ENCODE assay signal across 8 mouse cellular contexts in the genomic region with DNA sequence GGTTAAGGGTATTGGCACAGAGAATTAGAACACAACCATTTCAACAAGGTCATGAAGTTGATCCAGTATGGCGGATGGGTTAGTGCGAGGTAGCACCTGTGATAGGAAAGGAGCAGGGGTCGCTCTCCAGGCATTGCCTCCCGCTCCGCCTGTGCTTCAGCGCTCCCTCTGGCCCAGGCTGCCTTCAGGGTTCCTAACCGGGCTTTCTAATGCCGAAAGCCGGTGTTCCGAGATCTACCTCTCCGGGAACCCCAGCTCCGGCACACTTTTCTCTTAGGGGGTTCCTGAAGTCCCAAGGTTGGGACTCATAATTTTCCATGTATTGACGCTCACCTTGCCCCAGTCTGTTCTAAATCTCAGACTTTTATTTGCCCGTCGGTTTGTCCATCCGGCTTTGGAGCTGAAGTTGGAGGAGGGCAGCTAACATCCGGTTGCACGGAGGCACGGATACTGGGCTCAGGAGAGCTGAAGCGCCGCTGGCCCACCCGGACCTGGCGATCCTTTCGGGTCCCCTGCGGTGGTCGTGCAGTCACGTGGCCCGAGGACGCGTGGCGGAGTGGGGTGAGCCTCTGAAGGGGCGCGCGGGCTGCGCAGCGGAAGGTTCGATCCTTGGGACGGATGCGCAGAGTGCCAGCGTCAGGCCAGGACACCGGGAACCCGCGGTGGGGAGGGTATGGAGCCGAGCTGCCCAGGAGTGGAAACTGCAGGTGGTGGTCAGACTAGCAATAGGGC. TPM values are rescaled to one million over a fixed set of nuclear protein-coding genes. Genes with fewer than 3 reads are reported as not detected.
DNase-seq lines count a peak whose midpoint lies in the region; ATAC-seq and TF ChIP-seq lines count a peak whose summit lies in the region.

Gene Ccdc125, plus strand, starts transcription at position 427 of the 732 bp plus-strand sequence.

- TF ChIP-seq POLR2A in heart, adult 2 months (IDR thresholded peaks at IDR 0.05; ENCODE audit: insufficient read depth, low read depth, low read length) = no peak
- TF ChIP-seq POLR2A in kidney, adult 2 months (IDR thresholded peaks at IDR 0.05; ENCODE audit: low read depth, low read length) = no peak
- no peak for TF ChIP-seq POLR2A in olfactory bulb, adult 2 months (IDR thresholded peaks at IDR 0.05; ENCODE audit: insufficient read depth, low read depth, low read length)

- WGBS in heart, adult 2 months = 1% methylated on average over 44 of the region's 44 CpGs
- under 1% methylated on average over 44 of the region's 44 CpGs for WGBS in kidney, adult 2 months
- WGBS in lung, embryonic 15.5 days = under 1% methylated on average over 44 of the region's 44 CpGs
- WGBS in olfactory bulb, adult 2 months = under 1% methylated on average over 44 of the region's 44 CpGs

- peak within 1 kb of the TSS; percentile 54 for H3K9ac ChIP-seq in heart, adult 2 months (ENCODE audit: low read depth, low read length)
- peak within 1 kb of the TSS; percentile 52 for H3K9ac ChIP-seq in lung, embryonic 15.5 days

- H3K27me3 ChIP-seq in E14TG2a.4 (ENCODE audit: insufficient read depth, low read length) = peaks cover 17% of the 10 kb centered on the region
- no peaks in the 10 kb centered on the region for H3K27me3 ChIP-seq in heart, adult 2 months (ENCODE audit: control insufficient read depth, insufficient read depth, low read length)
- H3K27me3 ChIP-seq in kidney, adult 2 months (replicated peaks; ENCODE audit: control insufficient read depth, insufficient read depth, low read length) = no peaks in the 10 kb centered on the region; the same call in 1 of the 2 replicates
- no peaks in the 10 kb centered on the region for H3K27me3 ChIP-seq in lung, embryonic 15.5 days

- H3K36me3 ChIP-seq in E14TG2a.4 (ENCODE audit: insufficient read depth, low read length) = peaks cover 20% of the 10 kb centered on the region
- no peaks in the 10 kb centered on the region for H3K36me3 ChIP-seq in heart, adult 2 months (ENCODE audit: control insufficient read depth, insufficient read depth, low read length)
- H3K36me3 ChIP-seq in kidney, adult 2 months (ENCODE audit: control insufficient read depth, insufficient read depth, low read length) = no peaks in the 10 kb centered on the region
- H3K36me3 ChIP-seq in lung, embryonic 15.5 days = peaks cover 15% of the 10 kb centered on the region; the same call in 1 of the 2 replicates

- H3K27ac ChIP-seq in heart, adult 2 months = peak within 1 kb of the TSS; percentile 64
- peak within 1 kb of the TSS; percentile 66 for H3K27ac ChIP-seq in kidney, adult 2 months (ENCODE audit: insufficient read depth, low read depth, low read length)
- H3K27ac ChIP-seq in lung, embryonic 15.5 days = peak within 1 kb of the TSS; percentile 87
- no peak within 1 kb of the TSS for H3K27ac ChIP-seq in olfactory bulb, adult 2 months (ENCODE audit: insufficient read depth, low read depth, low read length)

- peaks cover 5% of the 10 kb centered on the region; the same call in 1 of the 2 replicates for H3K9me3 ChIP-seq in E14TG2a.4 (ENCODE audit: low read length)
- H3K9me3 ChIP-seq in lung, embryonic 15.5 days = no peaks in the 10 kb centered on the region

- ATAC-seq in lung, embryonic 15.5 days (ENCODE audit: borderline replicate concordance, extremely low read depth, low FRiP score, low TSS enrichment) = peak; percentile 74

- TF ChIP-seq EP300 in heart, adult 2 months (IDR thresholded peaks at IDR 0.05; ENCODE audit: insufficient read depth, low read depth, low read length) = no peak

- H3K4me2 ChIP-seq in lung, embryonic 15.5 days = peak within 1 kb of the TSS; percentile 83

- H3K4me3 ChIP-seq in E14TG2a.4 (replicated peaks; ENCODE audit: low read length) = peak within 1 kb of the TSS; percentile 82
- peak within 1 kb of the TSS; percentile 61 for H3K4me3 ChIP-seq in heart, adult 2 months
- peak within 1 kb of the TSS; percentile 97 for H3K4me3 ChIP-seq in kidney, adult 2 months (ENCODE audit: insufficient read depth, low read depth, low read length)
- peak within 1 kb of the TSS; percentile 57 for H3K4me3 ChIP-seq in lung, embryonic 15.5 days
- peak within 1 kb of the TSS; percentile 35 for H3K4me3 ChIP-seq in olfactory bulb, adult 2 months (ENCODE audit: insufficient read depth, low read depth, low read length)

- H3K79me2 ChIP-seq in heart, adult 2 months (replicated peaks; ENCODE audit: control insufficient read depth, insufficient read depth, low read length) = no peaks in the 10 kb centered on the region

- intact Hi-C loops in heart, adult 2 months (cut with DNase I) = no loop called here

- peak; percentile 18 for DNase-seq in adrenal gland, postnatal 25 days
- DNase-seq in heart, adult 2 months = peak; percentile 45 to 47
- DNase-seq in kidney, adult 2 months = peak; percentile 47
- peak; percentile 27 for DNase-seq in urinary bladder, postnatal 25 days (ENCODE audit: low spot score)
- DNase-seq in left cerebral cortex, adult 9 months (ENCODE audit: low spot score in 2 of 2) = no peak

- no peak for TF ChIP-seq CTCF in E14TG2a.4 (conservative IDR thresholded peaks at IDR 0.05; ENCODE audit: low read length)
- no peak for TF ChIP-seq CTCF in heart, adult 2 months (IDR thresholded peaks at IDR 0.05)
- no peak for TF ChIP-seq CTCF in kidney, adult 2 months (conservative IDR thresholded peaks at IDR 0.05; ENCODE audit: insufficient read depth, insufficient read length, low read depth, low read length)
- no peak for TF ChIP-seq CTCF in olfactory bulb, adult 2 months (IDR thresholded peaks at IDR 0.05; ENCODE audit: insufficient read depth, low read depth, low read length)

- peaks cover 38% of the 10 kb centered on the region for H3K4me1 ChIP-seq in E14TG2a.4 (replicated peaks; ENCODE audit: low read depth, low read length)
- no peaks in the 10 kb centered on the region for H3K4me1 ChIP-seq in heart, adult 2 months (ENCODE audit: control insufficient read depth, insufficient read depth, low read length)
- H3K4me1 ChIP-seq in kidney, adult 2 months (ENCODE audit: control insufficient read depth, insufficient read depth, low read length) = no peaks in the 10 kb centered on the region
- peaks cover 3% of the 10 kb centered on the region; the same call in 1 of the 2 replicates for H3K4me1 ChIP-seq in lung, embryonic 15.5 days
- peaks cover 7% of the 10 kb centered on the region; the same call in 1 of the 2 replicates for H3K4me1 ChIP-seq in olfactory bulb, adult 2 months (ENCODE audit: control insufficient read depth, insufficient read depth, low read length)

RNA-seq across cellular contexts. Expression of gene Ccdc125, which starts in this region (rescaled TPM):
- 0.62 and 1.3 TPM in 2 replicates for total RNA-seq in adrenal gland, postnatal 25 days (2021)
- total RNA-seq in heart, adult 2 months (2021) = under 1 TPM; 0.32 to 0.39 TPM
- polyA plus RNA-seq in heart, adult 2 months (2012; rRNA removed) = 0.59 and 0.70 TPM in 2 replicates
- polyA plus RNA-seq in kidney, adult 2 months (2012; rRNA removed) = 1.8 and 1.9 TPM in 2 replicates
- polyA plus RNA-seq in lung, embryonic 15.5 days (2015; fragmentation: Nextera tagmentation; extraction: Ambion mirVana) = 9.9 and 10.7 TPM in 2 replicates
- polyA plus RNA-seq in olfactory bulb, adult 2 months (2012; ENCODE audit: insufficient read depth, insufficient read length, low replicate concordance, missing spikeins) = not detected in 2 replicates

Comparison
In these comparisons a context has a peak if more than half of its experiments do, and no peak if none do; other contexts are left out.
1. Peak in DNase-seq, H3K4me3 ChIP-seq, H3K27ac ChIP-seq and H3K9ac ChIP-seq in heart, adult 2 months; RNA of the gene not detected or under 1 TPM.
2. H3K4me3 ChIP-seq: peak in every context shown above with its lines; median percentile 97 in kidney, adult 2 months; 82 in E14TG2a.4; 61 in heart, adult 2 months; 57 in lung, embryonic 15.5 days; 35 in olfactory bulb, adult 2 months.
3. DNase-seq: peak in adrenal gland, postnatal 25 days (single experiment), kidney, adult 2 months (single experiment) and urinary bladder, postnatal 25 days (single experiment); none in left cerebral cortex, adult 9 months (0 of 2).